Mouse (Mus musculus) hematopoietic stem cell, adult 5-6 weeks (primary cell): Measurements from ENCODE around the gene Fars2. TPM values are rescaled to one million over a fixed set of nuclear protein-coding genes. Genes with fewer than 3 reads are reported as not detected.

Experiments
- ATAC-seq, 2 experiments: fragments of 125-278 bp in 1 of 2; replicated peaks in 1 of 2; 2 replicates each; pipeline ENCODE4 v1.8.0; 2016 to 2017; ENCODE audit warnings: inconsistent platforms in 2 of 2, mild to moderate bottlenecking in 2 of 2, moderate number of reproducible peaks in 2 of 2, low read depth in 1 of 2, moderate TSS enrichment in 1 of 2; ENCODE audit not compliant: low FRiP score in 2 of 2, poor library complexity in 2 of 2, severe bottlenecking in 2 of 2, insufficient read depth in 1 of 2, low TSS enrichment in 1 of 2
- total RNA-seq: library from RNA; stranded (forward); fragments of 172-1452, 232-1000 nt; gene quantifications from 2 replicates; pipeline ENCODE4 v1.2.3, GENCODE M21; 2017

Fars2 gene
- total RNA-seq, 1 experiment from 2014 or later = 80.1 TPM

DNA sequence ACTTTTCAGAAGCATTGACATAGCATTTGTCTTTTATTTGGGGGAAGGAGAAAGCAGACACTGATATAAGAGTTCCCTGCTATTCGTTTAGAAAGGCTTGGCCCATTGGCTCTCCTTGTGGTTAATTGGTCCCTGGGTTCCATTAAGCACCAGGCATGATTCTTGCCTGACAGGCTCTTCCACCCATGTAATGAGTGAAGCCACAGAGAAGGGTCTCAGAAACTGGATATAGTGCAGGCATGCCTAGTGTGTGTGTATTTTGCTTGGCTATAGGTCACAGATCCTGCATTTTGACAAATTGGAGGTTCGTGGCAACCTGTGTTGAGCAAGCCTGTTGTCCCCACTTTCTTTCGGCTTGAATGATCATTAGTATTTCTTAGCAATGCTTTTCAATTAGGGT lies 420.4 kb downstream of the Fars2 start:
- ATAC-seq = no peak

GRCm38 (mm10) chr13:36538385-36538784 lies 421.2 kb downstream of the Fars2 start:
- no peak for ATAC-seq

DNA sequence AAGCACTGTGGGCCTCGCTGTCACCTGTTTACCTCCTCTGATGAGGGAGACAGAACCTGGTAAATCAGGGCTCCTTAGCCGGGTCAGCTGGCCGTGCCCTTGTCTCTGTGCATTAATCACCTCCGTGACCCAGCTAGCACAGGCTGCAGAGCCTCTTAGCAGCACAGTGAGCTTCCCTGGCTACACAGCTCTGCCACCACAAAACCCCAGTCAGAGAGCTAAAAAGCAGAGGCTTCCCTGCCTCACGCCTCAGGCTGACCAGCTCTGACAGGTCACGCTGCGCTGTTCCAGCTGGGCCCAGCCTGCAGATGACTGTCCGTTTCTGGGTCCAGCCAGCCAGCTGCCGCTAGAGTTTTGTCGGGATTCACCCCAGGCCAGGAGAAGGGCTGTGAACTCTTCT lies 423.0 kb downstream of the Fars2 start:
- ATAC-seq = no peak

DNA sequence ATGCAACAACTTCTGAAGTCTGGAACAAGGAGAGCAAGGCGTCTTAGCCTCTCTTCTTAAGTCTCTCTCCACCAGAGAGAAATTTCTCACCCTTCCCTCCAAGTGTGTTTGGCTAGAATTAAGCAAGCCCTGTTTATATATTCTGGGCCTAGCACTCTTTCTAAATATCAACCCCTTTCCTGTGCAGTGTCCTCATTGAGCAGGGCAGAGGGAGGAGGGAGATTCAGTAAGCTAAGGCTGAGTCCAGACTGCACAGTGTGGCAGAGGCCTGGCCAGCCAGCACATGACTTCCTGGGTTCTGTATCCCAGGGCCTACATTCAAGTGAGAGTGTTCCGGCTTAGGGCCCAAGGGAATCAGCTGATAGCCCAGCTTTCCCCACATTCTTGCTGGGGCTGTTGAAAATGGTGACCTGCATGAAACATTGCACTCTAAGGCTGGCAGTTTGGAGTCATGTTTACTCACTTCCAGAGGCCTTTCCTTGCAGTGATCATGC lies 424.1 kb downstream of the Fars2 start:
- no peak for ATAC-seq

GRCm38 (mm10) chr13:36550694-36551093 lies 433.5 kb downstream of the Fars2 start:
- no peak for ATAC-seq

DNA sequence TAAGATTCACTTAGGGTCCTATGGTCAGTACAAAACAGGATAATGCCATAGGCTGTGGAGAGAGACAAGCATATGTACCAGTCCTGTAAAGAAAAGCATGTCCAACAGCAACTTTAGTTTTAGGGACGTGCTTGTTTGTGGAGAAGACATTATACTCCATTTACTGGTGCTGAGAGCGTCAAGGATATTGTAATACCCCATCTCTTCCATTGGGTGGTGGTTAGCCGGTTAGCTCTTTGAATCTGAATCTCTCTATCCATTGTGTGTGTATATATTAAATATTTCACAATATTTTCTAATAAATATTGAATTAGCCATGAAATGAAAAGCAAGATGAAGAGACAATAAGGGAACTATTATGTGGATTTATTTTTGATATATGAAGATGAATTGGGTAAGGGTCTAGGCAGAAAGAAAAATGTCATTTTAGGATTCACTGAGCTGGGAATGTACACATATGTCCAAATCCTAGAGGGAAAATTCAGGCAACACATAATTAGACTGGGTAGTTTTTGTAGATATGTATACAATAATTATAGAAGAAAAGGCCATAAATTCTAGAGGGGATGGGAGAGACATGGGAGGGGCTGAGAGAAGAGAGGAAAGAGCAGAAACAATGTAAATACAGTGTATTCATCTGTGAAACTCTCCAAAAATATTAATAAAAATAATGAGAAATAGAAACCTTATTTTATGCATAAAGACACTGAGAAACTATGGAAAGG lies 435.5 kb downstream of the Fars2 start:
- ATAC-seq = no peak

- ATAC-seq = no peak
Measured at GRCm38 (mm10) chr13:36553247-36553642, 436.0 kb downstream of the Fars2 start.

DNA sequence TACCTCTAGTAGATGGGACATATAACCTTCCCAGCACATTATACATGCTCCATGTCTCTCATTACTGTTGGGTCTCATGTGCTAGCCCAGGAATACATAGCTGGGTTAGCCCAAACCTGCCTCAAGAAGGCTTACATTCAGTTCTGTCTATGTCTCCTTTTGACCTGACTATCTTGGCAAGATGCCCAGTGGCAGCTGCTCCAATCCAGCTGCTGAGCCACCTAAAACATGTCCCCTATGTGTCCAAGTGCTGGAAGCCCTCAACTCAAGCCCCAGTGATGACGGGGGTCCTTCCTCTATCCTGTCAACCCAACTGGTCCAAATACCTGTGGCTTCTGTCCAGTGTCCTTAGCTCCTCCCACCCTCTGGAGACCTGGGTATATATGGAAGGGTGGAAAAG lies 437.5 kb downstream of the Fars2 start:
- ATAC-seq = no peak

DNA sequence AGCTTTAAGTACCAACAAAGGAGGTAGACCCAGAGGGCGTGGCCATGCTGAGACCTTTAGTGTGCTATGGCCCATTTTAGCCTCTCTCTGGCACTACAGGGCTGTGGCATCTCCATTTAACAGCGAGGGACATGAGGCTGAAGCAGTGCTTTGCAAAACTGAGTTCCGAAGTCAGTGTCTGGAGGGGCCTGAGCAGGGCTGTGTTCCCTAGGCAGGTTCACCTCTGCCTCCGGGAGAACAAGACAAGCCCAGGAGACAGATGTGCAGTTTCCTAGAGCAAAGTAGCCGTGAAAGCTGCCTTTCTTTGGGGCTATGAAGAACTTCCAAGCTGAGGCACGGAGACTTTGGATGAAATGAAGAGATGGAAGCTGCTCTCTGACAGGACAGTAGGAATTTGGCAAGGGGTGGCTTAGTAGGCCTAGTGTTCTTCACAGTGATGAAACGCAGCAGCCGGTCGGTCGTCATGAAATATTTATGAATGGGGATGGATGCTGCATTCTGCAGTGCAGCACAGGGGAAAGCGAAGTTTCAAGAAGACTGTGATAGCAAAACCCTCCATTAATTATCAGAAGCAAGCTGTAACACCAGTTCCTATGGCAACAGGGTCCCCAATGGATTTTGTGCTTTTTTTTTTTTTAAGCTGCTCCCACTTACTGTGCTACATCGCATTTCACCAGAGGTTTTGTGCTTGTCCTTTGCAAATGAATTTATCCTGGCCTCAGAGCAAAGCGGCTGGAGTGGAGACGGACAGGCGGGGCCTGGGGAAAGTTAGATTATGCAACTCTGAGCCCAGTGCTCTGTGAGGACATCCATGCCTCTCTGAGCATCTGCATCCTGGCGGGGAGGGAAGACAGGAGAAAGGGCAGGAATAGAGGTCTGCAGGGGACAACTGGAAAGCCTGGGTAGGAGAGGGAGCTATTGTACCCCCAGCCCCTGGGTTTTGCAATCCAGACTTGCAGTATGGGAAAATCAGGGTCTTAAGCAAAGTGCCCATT lies 445.5 kb downstream of the Fars2 start:
- ATAC-seq = no peak

DNA sequence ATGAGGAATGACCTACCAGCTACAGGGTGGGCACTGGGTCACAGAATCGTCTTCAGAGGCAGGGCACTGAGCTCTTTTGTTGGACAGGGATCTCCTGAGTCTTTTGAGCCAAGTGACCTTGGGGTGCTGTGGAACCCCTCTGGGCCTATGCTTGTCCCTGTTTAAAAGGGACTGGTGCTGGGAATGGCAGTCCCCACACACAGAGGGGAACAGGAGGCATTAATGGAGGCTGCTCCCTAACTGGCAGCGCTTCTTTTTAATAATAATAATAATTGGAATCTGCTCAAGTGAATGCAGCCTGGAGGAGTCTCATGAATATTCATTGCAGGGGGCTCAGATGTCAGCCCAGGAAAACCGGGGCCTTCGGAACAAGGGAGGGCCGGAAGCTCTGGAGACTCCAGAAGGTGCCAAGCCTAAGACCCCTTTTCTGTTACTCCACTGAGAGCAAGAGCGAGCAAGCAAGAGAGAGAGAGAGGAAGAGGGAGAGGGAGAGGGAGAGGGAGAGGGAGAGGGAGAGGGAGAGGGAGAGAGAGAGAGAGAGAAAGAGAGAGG lies 447.6 kb downstream of the Fars2 start:
- ATAC-seq = no peak

DNA sequence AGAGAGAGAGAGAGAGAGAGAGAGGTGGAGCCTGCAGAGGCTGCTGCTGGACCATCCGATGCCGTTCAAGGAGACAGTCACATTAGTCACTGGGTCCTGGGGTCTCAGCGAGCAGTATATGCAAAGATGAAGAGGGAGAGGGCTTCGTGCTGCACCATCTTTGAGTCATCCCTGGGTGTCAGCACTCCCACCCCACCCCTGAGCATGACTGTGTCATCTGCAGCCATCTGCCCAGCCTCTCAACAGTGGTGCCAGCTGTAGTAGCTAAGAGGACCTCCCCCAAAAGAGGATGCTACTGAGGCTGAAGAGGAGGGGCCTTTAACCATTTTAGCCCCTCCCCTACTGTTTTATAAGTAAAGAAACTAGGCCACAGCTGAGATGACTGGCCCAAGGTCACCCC lies 459.6 kb downstream of the Fars2 start:
- no peak for ATAC-seq

- no peak for ATAC-seq
Measured at GRCm38 (mm10) chr13:36577916-36578568, 460.8 kb downstream of the Fars2 start.

DNA sequence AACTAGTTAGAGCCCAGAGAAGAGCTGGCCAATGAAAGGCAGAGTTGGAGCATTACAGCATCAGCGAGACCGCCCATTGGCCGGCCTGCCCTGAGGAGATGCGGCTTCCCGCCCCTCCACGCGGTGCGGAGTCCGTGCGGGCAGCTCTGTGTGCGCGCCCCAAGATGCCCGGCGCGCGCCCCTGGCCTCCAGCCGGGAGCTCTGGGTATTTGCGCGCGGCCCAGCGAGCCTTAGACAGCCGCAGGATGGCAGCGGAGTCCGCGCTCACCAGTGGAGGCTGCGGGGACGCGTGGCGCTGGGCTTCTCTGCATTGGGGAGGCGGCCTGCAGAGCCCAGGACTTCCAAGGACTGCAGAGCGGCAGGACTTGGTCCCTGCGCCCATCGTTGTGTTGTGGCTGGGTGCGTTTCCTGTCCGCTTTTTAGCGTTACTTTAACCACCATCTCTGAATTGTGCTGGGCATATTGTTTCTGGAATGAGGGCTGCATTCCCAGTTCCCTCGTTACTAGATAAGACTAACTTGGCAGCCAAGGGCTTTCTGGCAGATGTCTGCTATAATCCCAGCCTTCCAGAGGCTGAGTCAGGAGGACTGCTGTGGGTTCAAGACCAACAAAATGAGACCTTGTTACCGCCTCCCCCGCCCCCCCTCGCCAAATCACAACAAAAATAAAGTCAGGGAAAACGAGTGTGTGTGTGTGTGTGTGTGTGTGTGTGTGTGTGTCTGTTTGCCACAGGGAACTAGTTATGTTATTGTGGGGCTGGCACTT lies 461.5 kb downstream of the Fars2 start:
- ATAC-seq = no peak

GRCm38 (mm10) chr13:36582406-36583070 lies 465.3 kb downstream of the Fars2 start:
- 0 out of 4 replicates have a peak, but pooled peaks of 1 of the 2 experiments have one; percentile 45 for ATAC-seq

DNA sequence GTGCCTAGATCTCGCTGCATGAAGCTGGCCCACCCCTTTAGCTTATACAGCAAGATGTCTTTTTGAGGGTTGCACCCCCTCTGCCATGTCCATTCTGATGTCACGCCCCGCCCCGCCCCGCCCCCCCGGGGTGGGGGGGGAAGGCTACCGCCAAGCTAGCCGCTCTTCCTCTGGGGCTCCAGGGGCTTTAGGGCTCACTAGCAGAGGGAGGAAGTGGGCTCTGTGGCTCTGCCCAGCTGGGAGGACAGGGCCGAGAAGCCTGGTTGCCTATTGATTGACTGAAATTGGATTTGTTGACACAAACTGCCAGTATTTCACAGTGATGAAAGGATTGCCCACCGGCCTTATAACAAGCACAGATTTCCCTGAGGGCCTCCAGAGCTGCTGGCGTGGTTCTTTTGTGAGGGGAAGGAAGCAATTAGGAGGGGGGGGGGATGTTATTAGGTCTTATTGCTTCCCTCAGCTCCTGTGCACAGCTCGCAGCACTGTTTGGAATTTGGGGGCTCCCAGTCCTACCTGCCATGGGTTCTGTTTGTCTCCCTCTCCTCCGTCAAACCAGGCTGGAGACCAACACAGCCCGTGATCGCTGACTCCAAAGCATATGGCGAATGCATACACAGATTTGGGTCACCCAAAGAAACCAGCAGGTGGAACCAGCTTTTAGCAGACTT lies 466.4 kb downstream of the Fars2 start:
- ATAC-seq = no peak

DNA sequence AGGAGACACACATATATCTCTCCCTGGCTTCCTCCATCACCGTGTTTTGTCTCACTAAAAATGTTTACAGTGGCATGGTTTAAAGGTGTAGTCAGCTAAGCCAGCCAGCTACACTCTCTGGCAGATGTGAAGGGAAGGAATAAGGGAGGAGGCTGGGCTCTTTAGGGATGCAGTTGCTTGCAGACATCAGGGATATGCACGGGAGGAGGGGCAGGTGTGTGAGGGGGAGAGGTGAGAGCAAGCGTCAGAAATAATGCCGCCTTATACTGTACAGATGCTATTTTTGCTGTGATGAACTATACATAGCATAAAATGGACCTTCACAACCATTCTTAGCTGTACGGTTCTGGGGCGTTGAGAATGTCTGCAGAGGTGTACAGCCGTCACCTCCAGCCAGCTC lies 467.0 kb downstream of the Fars2 start:
- ATAC-seq = no peak
